Mouse (Mus musculus) hindbrain, embryonic 12.5 days (tissue): ENCODE data around the gene Tbc1d8. TPM values are rescaled to one million over a fixed set of nuclear protein-coding genes. Genes with fewer than 3 reads are reported as not detected.

Experiments used
- ATAC-seq: fragments of 200-750 bp; cut with Nextera tagmentation; 2 replicates; pipeline ENCODE4 v1.8.0; 2017; ENCODE audit warnings: moderate TSS enrichment; ENCODE audit not compliant: low FRiP score
- H3K27ac ChIP-seq: fragments of 300-500 bp; sonication (generic); 2 replicates; pipeline ENCODE4 v1.5.1; 2016; ENCODE audit warnings: mild to moderate bottlenecking
- H3K27me3 ChIP-seq: fragments of 300-500 bp; sonication (generic); 2 replicates; pipeline ENCODE4 v1.6.1; 2016; ENCODE audit warnings: mild to moderate bottlenecking
- H3K36me3 ChIP-seq: fragments of 300-500 bp; sonication (generic); 2 replicates; pipeline ENCODE4 v1.6.1; 2016; ENCODE audit warnings: mild to moderate bottlenecking
- H3K4me1 ChIP-seq: fragments of 300-500 bp; sonication (generic); 2 replicates; pipeline ENCODE4 v1.6.1; 2016
- H3K4me2 ChIP-seq: fragments of 300-500 bp; sonication (generic); replicated peaks from 2 replicates; pipeline ENCODE4 v1.6.1; 2016; ENCODE audit warnings: mild to moderate bottlenecking
- H3K4me3 ChIP-seq: fragments of 300-500 bp; sonication (generic); 2 replicates; pipeline ENCODE4 v1.5.1; 2016; ENCODE audit warnings: mild to moderate bottlenecking
- H3K9ac ChIP-seq: fragments of 300-500 bp; sonication (generic); 2 replicates; pipeline ENCODE4 v1.6.1; 2016; ENCODE audit warnings: mild to moderate bottlenecking, moderate library complexity
- H3K9me3 ChIP-seq: fragments of 300-500 bp; sonication (generic); replicated peaks from 2 replicates; pipeline ENCODE4 v1.6.1; 2016; ENCODE audit warnings: mild to moderate bottlenecking
- WGBS: fragments of 180-500 bp; shearing (Covaris S2); methylation state at CpG from one replicate; pipeline ENCODE4 v1.1.7; 2016; 5-methylcytosine and 5-hydroxymethylcytosine counted together
- polyA plus RNA-seq: library from polyadenylated mRNA; unstranded; fragments of >200 nt; fragmentation: Nextera tagmentation; extraction: Ambion mirVana; gene quantifications from 2 replicates; pipeline ENCODE4 v1.2.1, GENCODE M21; 2016

The Tbc1d8 gene
- 8.6 and 10.2 TPM in 2 replicates for polyA plus RNA-seq

DNA sequence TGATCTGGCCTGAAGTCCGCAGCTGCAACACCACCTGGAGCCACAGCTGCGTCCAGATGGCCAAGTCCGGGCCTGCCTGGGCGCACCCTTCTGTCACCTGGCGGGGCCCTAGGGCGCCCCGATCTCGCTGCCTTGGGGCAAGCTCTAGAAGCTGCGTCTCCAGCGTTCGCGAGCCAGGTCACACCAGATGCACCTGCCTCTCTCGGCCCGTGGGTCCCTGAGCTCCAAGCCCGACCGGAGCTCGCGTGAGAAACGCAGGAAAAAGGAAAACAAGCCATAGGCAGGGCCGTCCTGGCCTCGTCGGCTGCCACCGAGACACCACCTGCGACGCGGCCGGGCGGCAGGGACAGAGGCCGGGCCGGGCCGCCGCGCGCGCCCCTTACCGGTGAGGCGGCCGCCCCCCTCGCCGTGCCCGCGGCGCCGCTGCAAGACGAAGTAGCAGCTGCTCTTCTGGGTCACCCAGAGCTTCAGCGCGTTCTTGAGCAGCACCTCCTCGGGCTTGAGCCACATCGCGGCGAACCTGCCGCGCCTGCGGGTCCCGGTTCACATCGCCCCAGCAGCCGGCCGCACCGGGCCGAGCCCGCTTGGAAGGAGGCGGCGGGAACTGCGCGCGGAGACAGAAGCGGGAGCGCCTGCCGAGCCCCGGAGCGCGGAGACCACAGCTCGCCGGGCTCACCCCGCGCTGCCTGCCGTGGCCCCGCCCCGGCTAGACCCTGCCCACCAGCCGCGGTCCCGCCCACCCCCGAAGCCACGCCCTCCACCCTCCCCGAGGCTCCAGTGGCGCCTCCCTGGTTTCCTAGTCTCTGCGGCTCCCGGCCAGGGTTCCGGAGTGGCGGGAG is at the start of gene Tbc1d8:
Gene Tbc1d8, minus strand, starts transcription at position 699 of the 839 bp plus-strand sequence.
- H3K4me3 ChIP-seq, result peak within 1 kb of the TSS; percentile 72
- peaks cover 22% of the 10 kb centered on the region for H3K4me1 ChIP-seq
- no peaks in the 10 kb centered on the region for H3K36me3 ChIP-seq
- peak; percentile 95 for ATAC-seq
- whole genome bisulfite sequencing, result under 1% methylated on average over 88 of the region's 90 CpGs
- peak within 1 kb of the TSS; percentile 81 for H3K27ac ChIP-seq
- no peaks in the 10 kb centered on the region for H3K9me3 ChIP-seq
- H3K4me2 ChIP-seq, result peak within 1 kb of the TSS; percentile 88
- peak within 1 kb of the TSS; percentile 82 for H3K9ac ChIP-seq
- peaks cover 11% of the 10 kb centered on the region for H3K27me3 ChIP-seq

DNA sequence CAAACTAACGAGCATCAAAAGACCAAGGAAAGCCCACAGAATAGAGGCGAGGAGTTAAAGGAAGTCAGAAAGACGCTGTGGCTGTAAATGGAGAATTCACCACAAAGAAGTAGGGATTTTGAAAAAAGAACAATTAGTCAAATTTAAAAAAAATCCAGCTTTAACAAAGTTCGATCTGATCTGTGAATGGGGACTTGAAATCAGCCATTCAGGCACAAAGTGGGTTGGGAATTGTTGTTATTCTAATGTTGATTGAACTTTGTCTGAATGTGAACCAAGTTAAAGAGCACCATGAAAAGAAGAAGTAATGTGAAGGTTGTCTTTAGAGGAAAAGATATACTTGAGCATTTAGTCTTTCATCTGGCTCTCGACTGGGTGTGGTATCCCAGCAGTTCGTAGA is 49.8 kb upstream of the Tbc1d8 start:
- 53% methylated on average over 6 of the region's 6 CpGs for WGBS
- ATAC-seq, result no peak

GRCm38 (mm10) chr1:39527432-39527831 is 48.9 kb upstream of the Tbc1d8 start:
- ATAC-seq, result peak; percentile 38; the same call in 1 of the 2 replicates
- 10% methylated on average over 7 of the region's 7 CpGs for WGBS
- no peak overlapping the region for H3K4me3 ChIP-seq

More for the DNA sequence above, 49.8 kb upstream of the Tbc1d8 start:
- Histone ChIP-seq H3K36me3 (no peaks in the 10 kb centered on the region), H3K27me3 (no peaks in the 10 kb centered on the region), H3K27ac (no peak overlapping the region), H3K4me2 (no peak overlapping the region), H3K4me3 (no peak overlapping the region), H3K9ac (no peak overlapping the region), H3K4me1 (no peaks in the 10 kb centered on the region), H3K9me3 (no peaks in the 10 kb centered on the region)

DNA sequence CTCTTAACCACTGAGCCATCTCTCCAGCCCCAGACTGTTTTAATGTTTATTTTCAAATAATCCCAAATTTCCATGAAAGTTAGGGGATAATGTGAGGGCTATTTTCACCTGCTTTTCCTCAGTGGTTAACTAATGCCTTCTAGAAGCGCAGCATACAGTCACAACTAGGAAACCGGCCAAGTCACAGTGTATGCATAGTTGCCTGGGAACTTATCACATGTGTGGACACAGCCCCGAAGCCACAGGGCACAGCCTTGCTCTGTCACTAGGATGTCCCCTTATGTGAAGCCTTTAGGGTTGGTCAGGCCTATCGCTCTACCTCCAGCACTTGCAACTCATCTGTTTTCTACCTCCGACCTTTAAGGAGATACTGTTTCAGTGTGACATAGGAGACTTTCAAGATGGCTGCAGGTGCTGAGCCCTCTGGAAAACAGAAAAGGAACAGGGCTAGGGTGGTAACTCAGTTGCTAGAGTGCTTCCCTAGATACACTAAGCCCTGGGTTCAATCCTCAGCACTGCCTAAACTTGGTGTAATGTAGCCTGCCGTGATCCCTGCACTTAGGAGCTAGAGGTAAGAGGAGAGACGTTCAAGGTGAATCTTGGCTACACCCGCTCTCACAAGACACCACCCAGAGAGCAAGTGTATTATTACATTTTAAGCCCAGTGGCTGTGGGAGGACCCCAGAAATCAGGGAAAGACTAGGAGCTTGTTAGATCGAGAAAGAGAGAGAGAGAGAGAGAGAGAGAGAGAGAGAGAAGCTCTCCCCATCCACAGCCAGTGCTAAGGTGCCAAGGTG is 48.0 kb upstream of the Tbc1d8 start:
- H3K4me3 ChIP-seq, result no peak overlapping the region
- H3K4me2 ChIP-seq, result no peak overlapping the region
- no peak for ATAC-seq
- H3K9ac ChIP-seq, result no peak overlapping the region
- WGBS, result 89% methylated on average over 9 of the region's 9 CpGs
- H3K9me3 ChIP-seq, result no peaks in the 10 kb centered on the region
- no peaks in the 10 kb centered on the region for H3K27me3 ChIP-seq
- no peak overlapping the region for H3K27ac ChIP-seq
- no peaks in the 10 kb centered on the region for H3K36me3 ChIP-seq
- H3K4me1 ChIP-seq, result no peaks in the 10 kb centered on the region

More at GRCm38 (mm10) chr1:39527432-39527831, 48.9 kb upstream of the Tbc1d8 start:
- no peaks in the 10 kb centered on the region for H3K4me1 ChIP-seq
- no peaks in the 10 kb centered on the region for H3K9me3 ChIP-seq
- no peak overlapping the region for H3K4me2 ChIP-seq
- no peak overlapping the region for H3K9ac ChIP-seq
- no peaks in the 10 kb centered on the region for H3K36me3 ChIP-seq
- no peaks in the 10 kb centered on the region for H3K27me3 ChIP-seq
- H3K27ac ChIP-seq, result no peak overlapping the region

GRCm38 (mm10) chr1:39525763-39526162 is 47.2 kb upstream of the Tbc1d8 start:
- Histone ChIP-seq H3K9me3 (no peaks in the 10 kb centered on the region), H3K4me1 (no peaks in the 10 kb centered on the region), H3K4me3 (no peak overlapping the region), H3K9ac (no peak overlapping the region), H3K27ac (no peak overlapping the region), H3K36me3 (no peaks in the 10 kb centered on the region), H3K4me2 (no peak overlapping the region), H3K27me3 (no peaks in the 10 kb centered on the region)
- WGBS, result 83% methylated on average over 7 of the region's 7 CpGs
- no peak for ATAC-seq

GRCm38 (mm10) chr1:39522519-39522918 is 44.0 kb upstream of the Tbc1d8 start:
- Histone ChIP-seq H3K4me3 (no peak overlapping the region), H3K27me3 (no peaks in the 10 kb centered on the region), H3K4me2 (no peak overlapping the region), H3K9me3 (no peaks in the 10 kb centered on the region), H3K27ac (no peak overlapping the region), H3K9ac (no peak overlapping the region), H3K36me3 (no peaks in the 10 kb centered on the region), H3K4me1 (no peaks in the 10 kb centered on the region)
- 33% methylated on average over 5 of the region's 5 CpGs for WGBS
- ATAC-seq, result no peak

DNA sequence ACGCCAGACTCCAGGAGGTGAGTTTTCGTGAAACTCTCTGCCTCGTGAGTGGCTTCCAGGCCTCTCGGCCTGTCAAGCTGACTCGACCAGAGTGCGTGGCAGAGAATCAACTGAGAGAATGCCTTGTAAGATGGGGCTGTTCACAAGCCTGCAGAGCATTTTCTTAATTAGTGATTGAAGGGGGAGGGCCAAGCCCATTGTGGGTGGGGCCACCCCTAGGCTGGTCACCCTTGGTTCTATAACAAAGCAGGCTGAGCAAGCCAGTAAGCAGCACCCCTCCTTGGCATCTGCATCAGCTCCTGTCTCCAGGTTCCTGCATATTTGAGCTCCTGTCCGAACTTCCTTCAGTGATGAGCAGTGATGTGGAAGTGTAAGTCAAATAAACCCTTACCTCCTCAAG is 42.8 kb upstream of the Tbc1d8 start:
- H3K9me3 ChIP-seq, result no peaks in the 10 kb centered on the region
- no peak for ATAC-seq
- H3K4me3 ChIP-seq, result no peak overlapping the region
- H3K9ac ChIP-seq, result no peak overlapping the region
- H3K27me3 ChIP-seq, result no peaks in the 10 kb centered on the region
- no peak overlapping the region for H3K27ac ChIP-seq
- no peak overlapping the region for H3K4me2 ChIP-seq
- H3K4me1 ChIP-seq, result no peaks in the 10 kb centered on the region
- H3K36me3 ChIP-seq, result no peaks in the 10 kb centered on the region
- 93% methylated on average over 7 of the region's 7 CpGs for WGBS

DNA sequence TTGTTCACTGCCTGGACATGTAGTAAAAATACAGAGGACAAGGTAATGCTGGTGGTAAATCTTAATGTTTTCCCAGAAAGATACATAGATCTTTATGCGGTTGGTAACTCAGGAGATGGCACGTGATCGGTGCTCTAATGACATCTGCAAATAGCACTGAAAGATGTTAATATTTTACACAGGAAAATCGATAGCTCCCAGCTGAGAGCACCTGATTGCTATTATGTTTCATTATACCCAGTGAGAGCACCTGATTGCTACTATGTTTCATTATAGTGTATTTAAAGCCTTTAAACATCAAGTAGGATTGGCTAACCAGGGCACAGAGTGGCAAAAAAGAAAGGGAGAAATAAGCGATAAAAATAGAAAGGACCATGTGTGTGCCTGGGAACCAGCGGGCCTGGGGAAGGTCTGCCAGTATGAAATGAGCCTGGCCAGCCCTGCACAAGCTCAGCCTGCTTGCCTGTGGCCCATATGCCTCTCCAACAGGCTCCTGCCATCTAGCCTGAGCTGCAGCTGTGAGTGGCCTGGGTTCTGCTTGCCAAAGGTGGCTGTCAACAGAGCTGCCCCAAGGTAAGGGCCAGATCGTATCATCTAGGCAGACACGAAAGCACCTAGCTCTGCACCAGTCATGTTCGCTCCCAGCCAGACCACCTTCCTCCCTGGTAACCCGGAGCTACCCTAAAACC is 36.9 kb upstream of the Tbc1d8 start:
- Histone ChIP-seq H3K4me1 (no peaks in the 10 kb centered on the region), H3K27ac (no peak overlapping the region), H3K4me2 (no peak overlapping the region), H3K4me3 (no peak overlapping the region), H3K27me3 (no peaks in the 10 kb centered on the region), H3K36me3 (no peaks in the 10 kb centered on the region), H3K9ac (peak overlapping the region; percentile 13; the same call in 1 of the 2 replicates), H3K9me3 (no peaks in the 10 kb centered on the region)
- no peak for ATAC-seq
- 88% methylated on average over 10 of the region's 10 CpGs for WGBS

DNA sequence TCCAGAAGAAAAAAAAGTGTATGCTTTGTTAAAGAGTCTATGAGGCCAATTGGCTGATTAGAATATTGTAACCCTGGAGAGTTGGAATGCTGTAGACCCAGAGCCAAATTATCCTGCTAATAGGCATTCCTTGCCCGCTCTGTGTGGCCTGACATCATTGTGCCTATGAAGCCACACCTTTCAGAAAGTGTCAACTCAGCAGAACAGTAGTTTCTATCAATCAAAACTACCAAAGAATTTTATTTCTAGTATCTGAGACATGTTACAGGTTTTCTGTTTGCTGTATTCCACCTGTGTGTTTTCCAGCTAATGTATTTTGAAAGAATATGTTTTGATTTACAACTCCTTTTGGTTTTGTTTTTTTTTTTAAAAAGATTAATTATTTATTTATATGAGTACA is 33.6 kb upstream of the Tbc1d8 start:
- no peak overlapping the region for H3K9ac ChIP-seq
- H3K36me3 ChIP-seq, result no peaks in the 10 kb centered on the region
- no peaks in the 10 kb centered on the region for H3K4me1 ChIP-seq
- ATAC-seq, result no peak
- no peaks in the 10 kb centered on the region for H3K27me3 ChIP-seq
- H3K4me2 ChIP-seq, result no peak overlapping the region
- no peak overlapping the region for H3K27ac ChIP-seq
- H3K9me3 ChIP-seq, result no peaks in the 10 kb centered on the region
- no peak overlapping the region for H3K4me3 ChIP-seq
- WGBS, result 79% methylated on average over 1 of the region's 1 CpGs

DNA sequence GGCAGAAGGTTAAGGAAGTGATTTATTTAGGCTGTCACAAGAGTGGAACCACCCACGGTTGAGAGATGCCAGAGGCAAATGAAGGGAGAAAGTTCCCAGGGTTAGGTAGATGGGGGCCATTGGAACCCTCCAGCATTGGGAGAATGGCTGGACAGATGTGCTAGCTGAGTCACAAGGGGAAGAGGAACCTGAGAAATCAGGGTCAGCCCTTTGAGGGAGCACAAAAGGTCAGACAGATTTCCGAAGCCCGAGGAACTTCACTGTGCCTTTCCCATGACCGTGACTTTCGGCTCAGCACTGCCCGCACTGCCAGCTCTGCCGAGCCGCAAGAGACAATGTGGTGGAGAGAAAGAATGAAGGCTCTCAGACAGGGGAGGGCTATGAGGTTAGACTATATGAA is 33.2 kb upstream of the Tbc1d8 start:
- no peaks in the 10 kb centered on the region for H3K9me3 ChIP-seq
- H3K27ac ChIP-seq, result no peak overlapping the region
- H3K4me1 ChIP-seq, result no peaks in the 10 kb centered on the region
- H3K9ac ChIP-seq, result no peak overlapping the region
- no peak overlapping the region for H3K4me2 ChIP-seq
- H3K27me3 ChIP-seq, result no peaks in the 10 kb centered on the region
- H3K4me3 ChIP-seq, result no peak overlapping the region
- WGBS, result 73% methylated on average over 8 of the region's 8 CpGs
- no peak for ATAC-seq
- no peaks in the 10 kb centered on the region for H3K36me3 ChIP-seq

- no peaks in the 10 kb centered on the region for H3K36me3 ChIP-seq
- no peaks in the 10 kb centered on the region for H3K27me3 ChIP-seq
- H3K4me3 ChIP-seq, result no peak overlapping the region
- no peak overlapping the region for H3K27ac ChIP-seq
- H3K4me2 ChIP-seq, result no peak overlapping the region
- WGBS, result 69% methylated on average over 9 of the region's 9 CpGs
- H3K4me1 ChIP-seq, result no peaks in the 10 kb centered on the region
- no peaks in the 10 kb centered on the region for H3K9me3 ChIP-seq
- no peak for ATAC-seq
- no peak overlapping the region for H3K9ac ChIP-seq
Measured at GRCm38 (mm10) chr1:39505600-39505999, 27.0 kb upstream of the Tbc1d8 start.

DNA sequence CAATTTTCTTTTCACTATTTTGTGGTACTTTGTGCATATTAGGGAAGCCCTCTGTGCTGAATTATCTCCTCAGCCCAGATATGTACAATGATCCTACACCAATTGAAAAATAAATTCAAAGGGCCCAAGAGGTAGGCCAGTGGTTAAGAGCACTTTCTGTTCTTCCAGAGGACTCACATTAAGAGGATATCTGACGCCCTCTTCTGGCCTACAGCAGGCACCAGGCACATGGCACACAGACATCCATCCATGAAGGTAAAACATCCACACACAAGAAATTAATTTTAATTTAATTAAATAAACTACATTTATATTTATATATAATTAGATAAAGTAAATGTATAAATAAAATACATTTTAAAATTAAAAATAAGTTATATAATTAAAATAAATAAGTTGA is 25.7 kb upstream of the Tbc1d8 start:
- no peak overlapping the region for H3K4me3 ChIP-seq
- no peak overlapping the region for H3K9ac ChIP-seq
- no peaks in the 10 kb centered on the region for H3K36me3 ChIP-seq
- H3K4me2 ChIP-seq, result no peak overlapping the region
- no peaks in the 10 kb centered on the region for H3K4me1 ChIP-seq
- no peak overlapping the region for H3K27ac ChIP-seq
- no peaks in the 10 kb centered on the region for H3K9me3 ChIP-seq
- H3K27me3 ChIP-seq, result no peaks in the 10 kb centered on the region
- 10% methylated on average over 1 of the region's 1 CpGs for WGBS
- ATAC-seq, result no peak
